Mouse (Mus musculus): ENCODE results near the gene Kat7. TPM values are rescaled to one million over a fixed set of nuclear protein-coding genes. Genes with fewer than 3 reads are reported as not detected.

Kat7 gene
- polyA plus RNA-seq, 1 experiment from 2014 or later, result 58.3 TPM

DNA sequence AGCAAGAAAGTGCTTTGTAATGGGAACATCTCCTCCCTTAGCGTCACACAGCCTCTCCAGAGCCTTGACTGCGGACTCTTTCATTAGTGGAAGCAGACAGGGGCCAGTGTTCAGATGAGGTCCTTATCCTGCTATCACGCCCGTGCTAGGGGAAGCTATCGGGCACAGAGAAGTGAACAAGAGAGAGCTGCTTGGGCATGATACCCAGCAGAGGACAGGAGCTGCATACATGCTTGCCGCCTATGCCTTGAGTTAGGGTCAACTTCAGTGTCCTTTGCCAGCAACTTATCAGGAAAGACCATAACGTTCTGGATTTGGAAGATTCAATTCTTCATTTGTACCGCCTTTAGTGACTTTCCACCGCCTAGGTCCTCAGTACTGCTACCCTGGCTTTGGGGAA lies 23.8 kb upstream of the Kat7 start:
- ATAC-seq (ENCODE audit: insufficient number of reproducible peaks, low FRiP score), result no peak
- H3K27ac ChIP-seq (ENCODE audit: poor library complexity, severe bottlenecking), result no peak overlapping the region
- H3K9ac ChIP-seq, result no peak overlapping the region
- H3K27me3 ChIP-seq (replicated peaks), result no peaks in the 10 kb centered on the region; the same call in 1 of the 2 replicates
- H3K36me3 ChIP-seq, result no peaks in the 10 kb centered on the region
- H3K9me3 ChIP-seq (replicated peaks), result no peaks in the 10 kb centered on the region
- H3K4me1 ChIP-seq (replicated peaks), result peaks cover 9% of the 10 kb centered on the region
- H3K4me2 ChIP-seq, result no peak overlapping the region
- H3K4me3 ChIP-seq, result no peak overlapping the region
- 75% methylated on average over 9 of the region's 9 CpGs for WGBS

GRCm38 (mm10) chr11:95333209-95333608 lies 23.2 kb upstream of the Kat7 start:
- no peak overlapping the region for H3K4me3 ChIP-seq
- H3K9me3 ChIP-seq (replicated peaks), result no peaks in the 10 kb centered on the region
- H3K36me3 ChIP-seq, result no peaks in the 10 kb centered on the region
- H3K4me1 ChIP-seq (replicated peaks), result peaks cover 9% of the 10 kb centered on the region
- 53% methylated on average over 4 of the region's 4 CpGs for WGBS
- H3K9ac ChIP-seq, result no peak overlapping the region
- H3K27ac ChIP-seq (ENCODE audit: poor library complexity, severe bottlenecking), result no peak overlapping the region
- H3K4me2 ChIP-seq, result no peak overlapping the region
- ATAC-seq (ENCODE audit: insufficient number of reproducible peaks, low FRiP score), result no peak
- H3K27me3 ChIP-seq (replicated peaks), result no peaks in the 10 kb centered on the region; the same call in 1 of the 2 replicates

DNA sequence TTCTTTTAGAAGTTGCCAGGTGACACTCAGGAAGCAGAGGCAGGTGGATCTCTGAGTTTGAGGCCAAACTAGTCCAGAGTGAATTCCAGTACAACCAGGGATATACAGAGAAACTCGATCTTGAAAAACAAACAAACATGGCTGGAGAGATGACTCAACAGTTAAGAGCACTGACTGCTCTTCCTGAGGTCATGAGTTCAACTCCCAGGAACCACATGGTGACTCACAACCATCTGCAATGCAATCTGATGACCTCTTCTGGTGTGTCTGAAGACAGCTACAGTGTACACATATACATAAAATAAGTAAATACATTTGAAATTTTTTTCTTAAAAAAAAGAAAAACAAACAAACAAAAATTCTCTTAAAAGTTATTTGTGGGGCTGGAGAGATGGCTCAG lies 20.6 kb upstream of the Kat7 start:
- Histone ChIP-seq H3K27me3 (replicated peaks) (no peaks in the 10 kb centered on the region; the same call in 1 of the 2 replicates), H3K9ac (no peak overlapping the region), H3K27ac (ENCODE audit: poor library complexity, severe bottlenecking) (no peak overlapping the region), H3K36me3 (no peaks in the 10 kb centered on the region), H3K4me1 (replicated peaks) (peaks cover 5% of the 10 kb centered on the region; the same call in 1 of the 2 replicates), H3K4me2 (no peak overlapping the region), H3K9me3 (replicated peaks) (no peaks in the 10 kb centered on the region), H3K4me3 (no peak overlapping the region)
- no peak for ATAC-seq (ENCODE audit: insufficient number of reproducible peaks, low FRiP score)
- 33% methylated on average over 1 of the region's 1 CpGs for WGBS

GRCm38 (mm10) chr11:95328629-95329028 lies 18.6 kb upstream of the Kat7 start:
- WGBS, result 80% methylated on average over 5 of the region's 5 CpGs
- Histone ChIP-seq H3K9ac (no peak overlapping the region), H3K36me3 (no peaks in the 10 kb centered on the region), H3K4me3 (no peak overlapping the region), H3K27ac (ENCODE audit: poor library complexity, severe bottlenecking) (no peak overlapping the region), H3K27me3 (replicated peaks) (no peaks in the 10 kb centered on the region; the same call in 1 of the 2 replicates), H3K4me2 (no peak overlapping the region), H3K9me3 (replicated peaks) (no peaks in the 10 kb centered on the region), H3K4me1 (replicated peaks) (no peaks in the 10 kb centered on the region)
- no peak for ATAC-seq (ENCODE audit: insufficient number of reproducible peaks, low FRiP score)

DNA sequence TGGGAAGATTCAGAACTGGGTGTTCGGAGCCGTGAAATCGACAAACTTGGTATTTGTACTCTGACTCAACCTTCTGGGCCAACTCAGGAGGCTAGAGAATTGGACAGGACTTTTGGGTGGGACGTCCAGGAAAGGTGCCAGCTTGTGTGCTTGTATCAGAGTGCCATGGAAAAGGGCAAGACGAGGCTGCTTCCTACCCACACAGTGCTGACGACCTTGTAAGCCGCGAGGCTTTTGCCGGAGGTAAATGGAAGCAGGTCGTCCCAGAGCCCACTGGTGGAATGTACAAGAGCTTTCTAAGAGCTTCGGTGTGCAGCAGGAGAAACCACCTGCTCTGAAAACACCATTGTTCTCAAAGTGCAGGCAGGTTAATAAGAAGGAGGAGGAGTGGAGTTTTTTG lies 16.2 kb upstream of the Kat7 start:
- Histone ChIP-seq H3K4me2 (no peak overlapping the region), H3K9me3 (replicated peaks) (no peaks in the 10 kb centered on the region), H3K27me3 (replicated peaks) (no peaks in the 10 kb centered on the region), H3K36me3 (no peaks in the 10 kb centered on the region), H3K4me3 (no peak overlapping the region), H3K27ac (ENCODE audit: poor library complexity, severe bottlenecking) (no peak overlapping the region), H3K9ac (no peak overlapping the region), H3K4me1 (replicated peaks) (no peaks in the 10 kb centered on the region)
- 73% methylated on average over 11 of the region's 11 CpGs for WGBS
- ATAC-seq (ENCODE audit: insufficient number of reproducible peaks, low FRiP score), result no peak

DNA sequence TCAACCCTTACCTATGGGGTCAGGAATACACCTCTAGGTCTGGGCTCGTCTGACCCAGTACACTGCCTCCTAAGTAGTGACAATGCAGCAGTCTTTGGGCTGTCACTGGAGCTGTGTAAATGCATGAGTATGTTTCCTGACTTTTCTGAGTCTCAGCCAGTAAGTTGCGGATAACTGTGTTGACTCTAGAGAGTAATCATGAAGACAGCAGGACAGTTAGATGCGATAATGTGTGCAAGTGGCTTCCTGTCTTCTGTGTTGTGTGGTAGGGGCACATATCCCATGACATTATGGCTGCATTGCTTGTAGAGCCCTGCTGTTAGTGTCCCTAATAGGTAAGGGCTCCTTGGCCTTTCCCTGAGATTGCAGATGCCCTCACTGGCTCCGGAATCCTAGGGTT lies 15.8 kb upstream of the Kat7 start:
- H3K9me3 ChIP-seq (replicated peaks), result no peaks in the 10 kb centered on the region
- no peaks in the 10 kb centered on the region for H3K27me3 ChIP-seq (replicated peaks)
- no peaks in the 10 kb centered on the region for H3K4me1 ChIP-seq (replicated peaks)
- H3K36me3 ChIP-seq, result no peaks in the 10 kb centered on the region
- no peak overlapping the region for H3K4me3 ChIP-seq
- no peak overlapping the region for H3K27ac ChIP-seq (ENCODE audit: poor library complexity, severe bottlenecking)
- 68% methylated on average over 4 of the region's 4 CpGs for WGBS
- no peak overlapping the region for H3K4me2 ChIP-seq
- H3K9ac ChIP-seq, result no peak overlapping the region
- ATAC-seq (ENCODE audit: insufficient number of reproducible peaks, low FRiP score), result peak; percentile 48; the same call in 1 of the 2 replicates

DNA sequence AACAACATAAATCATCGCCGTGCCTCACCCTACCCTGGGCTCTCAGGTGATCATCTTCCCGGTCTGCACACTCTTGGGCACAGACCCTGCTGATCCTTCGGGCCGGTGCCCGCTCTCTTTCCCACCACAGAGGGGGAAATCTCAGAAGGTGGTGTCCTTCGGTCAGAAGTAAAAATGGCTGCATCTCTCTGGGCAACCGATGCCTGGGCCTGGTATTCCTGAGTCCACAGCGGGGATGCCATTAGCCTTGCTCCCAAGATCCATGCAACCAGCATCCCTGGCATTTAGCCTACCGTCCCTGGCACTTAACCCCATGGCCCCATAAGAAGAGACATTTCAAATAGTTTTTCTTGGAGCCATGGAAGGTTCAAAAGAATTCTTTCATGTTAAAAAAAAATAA lies 14.1 kb upstream of the Kat7 start:
- Histone ChIP-seq H3K27me3 (replicated peaks) (no peaks in the 10 kb centered on the region), H3K9me3 (replicated peaks) (no peaks in the 10 kb centered on the region), H3K27ac (ENCODE audit: poor library complexity, severe bottlenecking) (no peak overlapping the region), H3K4me3 (no peak overlapping the region), H3K36me3 (no peaks in the 10 kb centered on the region), H3K4me2 (no peak overlapping the region), H3K9ac (no peak overlapping the region), H3K4me1 (replicated peaks) (no peaks in the 10 kb centered on the region)
- WGBS, result 92% methylated on average over 10 of the region's 10 CpGs
- ATAC-seq (ENCODE audit: insufficient number of reproducible peaks, low FRiP score), result no peak

DNA sequence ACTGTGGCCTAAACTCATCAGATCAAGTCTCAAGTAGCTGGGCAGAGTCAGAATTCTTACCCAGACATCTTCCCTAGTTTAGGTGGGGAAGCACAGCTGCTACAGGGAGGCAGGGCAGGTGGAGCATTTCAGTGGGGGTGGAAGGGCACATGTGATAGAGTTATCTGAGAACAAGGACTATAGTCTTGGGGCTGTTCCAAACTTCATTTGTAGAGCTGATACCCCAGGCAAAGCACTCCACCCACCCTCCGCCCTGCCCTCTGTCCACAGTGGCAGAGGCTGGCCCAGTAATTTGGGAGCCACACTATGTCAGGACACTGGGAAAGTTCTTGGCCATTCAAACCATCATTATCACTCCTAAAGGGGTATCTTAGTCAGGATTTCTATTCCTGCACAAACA lies 10.0 kb upstream of the Kat7 start:
- H3K36me3 ChIP-seq, result no peaks in the 10 kb centered on the region
- no peak overlapping the region for H3K4me3 ChIP-seq
- H3K4me2 ChIP-seq, result no peak overlapping the region
- H3K9me3 ChIP-seq (replicated peaks), result no peaks in the 10 kb centered on the region
- no peak overlapping the region for H3K9ac ChIP-seq
- H3K27me3 ChIP-seq (replicated peaks), result no peaks in the 10 kb centered on the region
- 0 out of 2 replicates have a peak, but pooled peaks have one; percentile 61 for ATAC-seq (ENCODE audit: insufficient number of reproducible peaks, low FRiP score)
- whole genome bisulfite sequencing, result 71% methylated on average over 1 of the region's 1 CpGs
- no peak overlapping the region for H3K27ac ChIP-seq (ENCODE audit: poor library complexity, severe bottlenecking)
- H3K4me1 ChIP-seq (replicated peaks), result peaks cover 4% of the 10 kb centered on the region; the same call in 1 of the 2 replicates

- Histone ChIP-seq H3K9me3 (replicated peaks) (no peaks in the 10 kb centered on the region), H3K4me1 (replicated peaks) (peaks cover 4% of the 10 kb centered on the region; the same call in 1 of the 2 replicates), H3K9ac (no peak overlapping the region), H3K27ac (ENCODE audit: poor library complexity, severe bottlenecking) (no peak overlapping the region), H3K4me2 (no peak overlapping the region), H3K36me3 (no peaks in the 10 kb centered on the region), H3K4me3 (no peak overlapping the region), H3K27me3 (replicated peaks) (no peaks in the 10 kb centered on the region)
- WGBS, result 47% methylated on average over 1 of the region's 1 CpGs
- no peak for ATAC-seq (ENCODE audit: insufficient number of reproducible peaks, low FRiP score)
These were observed 9.5 kb upstream of the Kat7 start for GRCm38 (mm10) chr11:95319506-95319905.

DNA sequence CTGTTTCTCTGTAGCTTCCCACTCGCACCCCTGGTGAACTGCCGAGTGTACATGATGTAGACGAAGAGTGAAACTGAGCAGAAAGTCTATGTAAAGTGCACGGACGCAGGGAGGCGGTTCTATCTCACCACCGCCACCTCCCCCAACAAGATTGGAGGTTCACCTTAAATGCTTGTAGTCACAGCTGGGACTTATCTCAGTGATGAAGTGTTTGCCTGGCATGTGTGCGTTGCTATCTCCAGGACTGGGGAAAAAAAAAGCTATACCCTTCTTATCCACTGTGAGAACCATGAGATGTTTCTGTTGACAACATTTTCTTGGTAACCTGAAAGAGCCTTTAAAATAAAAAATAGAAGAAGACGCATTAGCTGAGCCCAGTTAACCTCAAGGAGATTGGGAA lies 8.1 kb upstream of the Kat7 start:
- no peak overlapping the region; the same call in 1 of the 2 replicates for H3K4me2 ChIP-seq
- no peak overlapping the region for H3K9ac ChIP-seq
- no peaks in the 10 kb centered on the region for H3K27me3 ChIP-seq (replicated peaks)
- peak; percentile 68 for ATAC-seq (ENCODE audit: insufficient number of reproducible peaks, low FRiP score)
- WGBS, result 44% methylated on average over 9 of the region's 9 CpGs
- no peak overlapping the region for H3K27ac ChIP-seq (ENCODE audit: poor library complexity, severe bottlenecking)
- peaks cover 4% of the 10 kb centered on the region; the same call in 1 of the 2 replicates for H3K4me1 ChIP-seq (replicated peaks)
- no peaks in the 10 kb centered on the region for H3K36me3 ChIP-seq
- H3K4me3 ChIP-seq, result no peak overlapping the region
- no peaks in the 10 kb centered on the region for H3K9me3 ChIP-seq (replicated peaks)

- H3K4me2 ChIP-seq, result no peak overlapping the region
- H3K36me3 ChIP-seq, result no peaks in the 10 kb centered on the region
- no peak overlapping the region for H3K9ac ChIP-seq
- no peak for ATAC-seq (ENCODE audit: insufficient number of reproducible peaks, low FRiP score)
- H3K27ac ChIP-seq (ENCODE audit: poor library complexity, severe bottlenecking), result no peak overlapping the region
- no peak overlapping the region for H3K4me3 ChIP-seq
- H3K4me1 ChIP-seq (replicated peaks), result peaks cover 12% of the 10 kb centered on the region
- H3K9me3 ChIP-seq (replicated peaks), result no peaks in the 10 kb centered on the region
- no peaks in the 10 kb centered on the region for H3K27me3 ChIP-seq (replicated peaks)
- WGBS, result 80% methylated on average over 7 of the region's 7 CpGs
These were observed 5.3 kb upstream of the Kat7 start for GRCm38 (mm10) chr11:95315215-95315955.

DNA sequence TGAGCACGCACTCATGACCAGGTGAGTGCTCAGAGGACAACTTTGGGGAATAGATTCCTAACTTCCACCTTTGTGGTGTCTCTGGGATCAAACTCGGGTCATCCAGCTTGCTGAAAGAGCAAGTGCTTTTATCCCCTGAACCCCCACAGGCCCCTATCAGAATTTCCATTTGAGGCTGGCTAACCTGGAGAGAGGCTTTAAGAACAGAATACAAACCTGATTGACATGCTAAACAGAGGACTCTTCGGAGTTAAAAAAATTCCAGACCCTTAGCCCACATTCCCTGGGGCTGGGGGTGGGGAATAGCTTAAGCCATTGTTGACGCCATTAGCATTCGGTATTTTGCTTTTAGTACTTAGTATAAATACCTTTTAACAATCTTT lies 1.4 kb upstream of the Kat7 start:
- Histone ChIP-seq H3K36me3 (0 out of 2 replicates have a peak, but pooled peaks cover 1% of the 10 kb centered on the region), H3K27me3 (replicated peaks) (no peaks in the 10 kb centered on the region), H3K9me3 (replicated peaks) (no peaks in the 10 kb centered on the region), H3K4me1 (replicated peaks) (peaks cover 20% of the 10 kb centered on the region), H3K27ac (ENCODE audit: poor library complexity, severe bottlenecking) (peak overlapping the region; percentile 68; the same call in 1 of the 2 replicates), H3K4me2 (peak overlapping the region; percentile 73), H3K9ac (peak overlapping the region; percentile 70; the same call in 1 of the 2 replicates), H3K4me3 (peak overlapping the region; percentile 88)
- 34% methylated on average over 5 of the region's 5 CpGs for WGBS
- ATAC-seq (ENCODE audit: insufficient number of reproducible peaks, low FRiP score), result no peak
